Comparison of ENCODE assay signal across 17 mouse cellular contexts in the genomic region with DNA sequence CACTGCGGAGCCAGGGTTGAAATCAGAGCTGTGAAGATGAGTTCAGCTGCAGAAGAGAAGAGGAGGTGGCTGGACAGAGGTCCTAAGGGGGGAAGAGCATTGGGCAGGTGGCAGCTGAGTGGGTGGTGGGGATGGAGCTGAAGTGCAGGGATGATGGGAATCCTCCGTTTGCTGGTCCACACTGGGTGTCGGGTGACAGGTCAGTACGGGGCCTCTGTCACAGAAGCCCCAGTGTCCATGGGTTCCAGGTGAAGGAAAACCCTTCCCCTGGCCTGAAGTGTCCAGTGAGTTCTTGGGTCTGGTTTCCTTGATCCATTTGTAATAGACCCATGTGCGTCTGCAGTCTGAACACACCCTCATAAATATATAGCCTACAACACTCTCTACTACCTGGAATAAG.
"Had no signal": no experiment of that assay in that cellular context is flagged by ENCODE, and none has a peak within 500 bp of the region (broad histone marks: within the 10 kb centered on the region; RNA-seq: fewer than 3 reads in every experiment).

No protein-coding gene starts in this region.

- H3K36me3 ChIP-seq: liver, embryonic 13.5 days; liver, embryonic 15.5 days; midbrain, embryonic 10.5 days; midbrain, embryonic 13.5 days; neural tube, embryonic 12.5 days had no signal

- H3K4me3 ChIP-seq: liver, embryonic 13.5 days; liver, embryonic 15.5 days; midbrain, embryonic 10.5 days; midbrain, embryonic 13.5 days; myocyte; neural tube, embryonic 12.5 days had no signal

- H3K9ac ChIP-seq: liver, embryonic 13.5 days; liver, embryonic 15.5 days; lung, embryonic 14.5 days; midbrain, embryonic 13.5 days; neural tube, embryonic 12.5 days had no signal

- H3K9me3 ChIP-seq: liver, embryonic 13.5 days; liver, embryonic 15.5 days; midbrain, embryonic 10.5 days; midbrain, embryonic 13.5 days; neural tube, embryonic 12.5 days had no signal

- H3K27me3 ChIP-seq: neural tube, embryonic 12.5 days had no signal

- H3K27ac ChIP-seq: liver, embryonic 13.5 days; midbrain, embryonic 10.5 days; midbrain, embryonic 13.5 days; neural tube, embryonic 12.5 days had no signal

- DNase-seq: liver, embryonic 13.5 days; lung, embryonic 14.5 days; lung, postnatal 10 days; lung, postnatal 4 days; retina, postnatal 1 day; right cerebral cortex, adult 18-20 months; right cerebral cortex, postnatal 25 days; right cerebral cortex, postnatal 4 days; spleen, adult 18-20 months; thymus, adult 18-20 months; thymus, postnatal 14 days; thymus, postnatal 36 days had no signal

- H3K4me2 ChIP-seq: liver, embryonic 13.5 days; liver, embryonic 15.5 days; lung, embryonic 14.5 days; midbrain, embryonic 13.5 days; neural tube, embryonic 12.5 days had no signal
